Mouse (Mus musculus) kidney, adult 11 months (tissue): ENCODE data around the gene Omg.

Source experiments
- DNase-seq: peaks from one replicate; pipeline ENCODE4 v3.0.0; 2022

The Omg gene

DNA sequence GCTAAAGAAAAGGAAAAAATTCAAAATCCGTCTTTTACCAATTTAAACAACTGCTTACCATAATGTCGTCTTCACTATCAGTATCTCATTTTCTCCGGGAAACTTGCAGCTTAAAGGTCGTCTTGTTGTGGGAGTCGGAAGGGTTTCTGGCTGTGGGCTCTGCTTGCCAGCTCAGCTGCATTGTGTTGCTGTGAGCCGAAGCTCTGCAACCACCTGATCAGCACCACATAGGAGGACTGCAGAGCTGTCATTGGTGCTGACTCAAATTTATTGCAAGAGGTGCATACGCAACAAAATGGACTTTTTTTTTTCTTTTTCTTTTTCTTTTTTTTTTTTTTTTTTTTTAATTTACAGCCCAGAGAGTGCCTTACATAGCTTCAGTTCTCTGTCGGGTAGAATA lies at the start of gene Omg:
Gene Omg, minus strand, starts transcription at position 240 of the 400 bp plus-strand sequence.
- DNase-seq, result no peak

DNA sequence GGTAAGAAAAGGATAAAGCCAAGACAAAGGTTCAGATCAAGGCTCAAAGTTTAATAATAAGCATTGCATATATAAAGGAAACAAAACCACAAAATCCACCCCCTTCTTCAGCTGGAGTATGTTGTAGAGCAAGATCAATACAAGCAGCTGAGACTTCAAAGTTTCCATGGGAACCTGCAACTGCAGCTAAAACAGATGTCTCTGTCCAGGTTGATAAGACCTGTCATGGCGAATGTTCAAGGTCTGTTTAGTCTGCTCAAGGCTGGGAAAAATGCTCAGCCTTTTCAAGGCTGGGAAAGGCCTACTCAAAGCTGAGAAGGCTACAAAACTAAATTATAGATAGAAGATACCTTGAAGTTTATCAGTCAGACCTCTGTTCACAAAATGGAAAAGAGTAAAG lies 48.7 kb upstream of the Omg start:
- DNase-seq, result no peak

GRCm38 (mm10) chr11:79536293-79536692 lies 32.4 kb upstream of the Omg start:
- no peak for DNase-seq

DNA sequence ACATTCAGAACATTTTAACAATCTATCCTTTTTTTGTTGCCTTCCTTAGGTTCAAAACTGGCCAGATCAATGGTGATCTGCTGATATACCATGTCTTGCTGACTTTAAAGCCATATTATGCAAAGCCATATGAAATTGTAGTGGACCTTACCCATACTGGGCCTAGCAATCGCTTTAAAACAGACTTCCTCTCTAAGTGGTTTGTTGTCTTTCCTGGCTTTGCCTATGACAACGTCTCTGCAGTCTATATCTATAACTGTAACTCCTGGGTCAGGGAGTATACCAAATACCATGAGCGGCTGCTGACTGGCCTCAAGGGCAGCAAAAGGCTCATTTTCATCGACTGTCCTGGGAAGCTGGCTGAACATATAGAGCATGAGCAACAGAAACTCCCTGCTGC lies 31.7 kb upstream of the Omg start:
- no peak for DNase-seq

DNA sequence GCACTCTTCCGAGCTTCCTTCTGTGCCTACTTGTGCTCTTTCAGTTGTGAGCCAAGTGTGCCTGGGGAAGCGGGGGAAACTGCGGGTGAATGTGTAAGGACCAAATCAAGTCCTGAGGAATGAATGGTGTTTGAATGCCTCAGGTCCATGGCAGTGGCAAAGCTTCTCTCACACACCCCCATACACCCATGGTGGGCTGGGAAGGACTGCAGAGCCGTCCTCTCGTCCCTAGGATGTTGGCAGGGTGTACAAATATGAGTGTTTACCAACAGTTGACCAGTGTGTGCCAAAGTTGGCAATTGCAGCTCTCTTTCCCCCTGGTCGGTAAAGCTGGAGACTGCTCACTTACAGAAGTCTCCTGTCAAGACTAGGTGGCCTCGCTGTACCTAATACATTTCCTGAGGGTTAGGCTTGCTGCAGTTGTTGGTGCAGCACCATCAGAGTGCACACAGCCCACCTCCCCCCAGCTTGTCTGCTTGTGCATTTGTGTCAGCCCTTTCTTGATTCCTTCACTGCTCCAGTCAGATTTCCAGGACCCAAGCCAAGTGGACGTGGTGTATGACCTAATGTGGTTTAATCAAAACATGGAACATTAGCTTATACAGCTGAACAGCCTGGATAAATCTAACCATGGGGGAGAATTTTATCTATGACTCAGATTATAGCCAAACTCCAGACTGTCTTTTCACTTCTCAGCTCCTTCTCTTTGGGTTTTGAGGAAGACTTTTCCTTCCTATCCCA lies 30.2 kb upstream of the Omg start:
- DNase-seq, result no peak

GRCm38 (mm10) chr11:79533311-79533710 lies 29.4 kb upstream of the Omg start:
- DNase-seq, result no peak

DNA sequence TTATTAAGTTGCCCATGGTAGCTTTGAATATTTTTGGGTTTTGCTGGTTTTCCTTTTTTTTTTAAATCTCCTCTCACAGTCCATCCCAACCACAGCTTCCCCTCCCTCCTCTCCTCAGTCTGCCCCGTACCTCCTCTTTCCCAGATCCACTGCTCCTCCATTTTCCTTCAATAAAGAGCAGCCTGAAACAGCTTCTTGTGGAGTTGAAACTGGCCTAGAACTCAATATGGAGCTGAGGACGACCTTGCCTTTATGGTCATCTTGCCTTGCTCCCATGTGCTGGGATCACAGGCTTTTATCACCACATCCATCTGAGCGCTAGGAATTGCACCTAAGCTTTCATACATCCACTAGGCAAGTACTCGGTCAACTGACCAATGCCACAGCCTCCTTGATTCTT lies 27.6 kb upstream of the Omg start:
- no peak for DNase-seq

DNA sequence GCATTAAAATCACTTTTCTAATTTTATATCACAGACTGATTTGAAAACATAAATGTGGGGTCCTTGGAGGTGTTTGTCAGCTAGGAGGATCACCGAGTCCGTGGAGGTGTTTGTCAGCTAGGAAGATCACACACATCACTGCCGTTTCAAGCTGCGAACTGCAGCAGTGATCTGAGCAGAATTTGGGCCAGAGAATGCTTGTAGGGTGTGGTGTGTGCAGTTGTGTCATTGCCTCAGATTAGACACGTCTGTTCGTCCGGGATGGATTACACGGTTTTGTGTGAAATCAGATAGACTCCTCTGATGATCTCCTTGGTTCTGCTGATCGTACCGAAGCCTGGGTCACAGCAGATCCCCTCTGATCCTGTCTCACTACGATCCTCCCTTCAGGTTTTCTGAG lies 26.9 kb upstream of the Omg start:
- DNase-seq, result no peak

- DNase-seq, result no peak
Measured at GRCm38 (mm10) chr11:79530333-79530761, 26.5 kb upstream of the Omg start, which contains the start of the genes Evi2 and Evi2a. Gene Evi2 (minus strand): TSS chr11:79530589. Gene Evi2a (minus strand): TSS chr11:79530609.

DNA sequence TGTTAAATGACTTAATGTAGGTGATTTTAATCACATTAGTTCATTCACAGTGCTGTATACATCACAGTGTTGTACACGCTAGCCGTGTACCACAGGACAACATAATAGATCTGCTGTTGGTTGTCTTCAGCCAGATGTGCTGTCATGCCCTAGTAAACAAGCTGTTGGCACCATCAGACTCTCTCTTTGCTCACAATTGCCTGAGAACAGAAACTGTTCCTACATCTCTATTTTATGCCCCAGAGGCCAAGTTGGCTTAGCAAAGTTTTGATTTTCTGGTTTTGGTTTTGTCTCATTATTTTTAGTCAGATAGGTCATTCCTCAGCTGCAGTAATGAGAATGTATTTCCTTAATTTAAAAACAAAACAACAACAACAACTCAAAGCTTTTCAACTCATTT lies 25.9 kb upstream of the Omg start:
- DNase-seq, result no peak

- no peak for DNase-seq
Measured at GRCm38 (mm10) chr11:79529226-79529625, 25.3 kb upstream of the Omg start.

GRCm38 (mm10) chr11:79528601-79529000 lies 24.7 kb upstream of the Omg start:
- no peak for DNase-seq

DNA sequence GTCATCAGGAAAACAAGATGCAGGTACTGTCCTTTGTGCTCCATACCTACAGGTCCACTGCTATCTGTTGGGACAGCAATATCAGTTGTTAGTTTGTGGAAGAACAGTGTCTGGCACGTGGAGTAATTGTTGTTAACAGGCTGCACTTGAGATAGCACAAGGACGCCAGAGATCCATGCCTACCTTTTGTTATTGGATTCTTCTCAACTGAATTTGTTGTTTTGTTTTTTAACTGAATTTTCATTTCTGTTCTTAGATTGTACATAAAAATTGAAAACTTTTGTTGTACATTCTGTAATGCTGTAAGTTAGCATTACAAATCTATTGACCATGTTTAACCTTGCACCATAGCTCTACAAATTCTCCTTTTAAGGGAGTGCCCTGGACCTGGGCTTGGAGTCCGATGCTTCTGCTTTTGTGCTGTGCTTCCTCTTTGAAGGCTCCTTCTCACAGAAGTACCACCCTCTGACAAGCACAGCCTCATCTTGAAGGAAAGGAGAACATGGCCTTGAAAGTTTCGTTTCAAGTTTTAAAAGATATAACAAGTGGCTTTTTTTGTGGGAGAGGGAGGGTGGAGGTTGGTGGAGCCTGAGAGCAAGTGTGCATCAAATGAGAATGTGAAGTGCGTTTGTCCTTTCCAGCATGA lies 24.0 kb upstream of the Omg start:
- DNase-seq, result no peak

- DNase-seq, result peak; percentile 26
Measured at GRCm38 (mm10) chr11:79527015-79527738, 23.3 kb upstream of the Omg start.

DNA sequence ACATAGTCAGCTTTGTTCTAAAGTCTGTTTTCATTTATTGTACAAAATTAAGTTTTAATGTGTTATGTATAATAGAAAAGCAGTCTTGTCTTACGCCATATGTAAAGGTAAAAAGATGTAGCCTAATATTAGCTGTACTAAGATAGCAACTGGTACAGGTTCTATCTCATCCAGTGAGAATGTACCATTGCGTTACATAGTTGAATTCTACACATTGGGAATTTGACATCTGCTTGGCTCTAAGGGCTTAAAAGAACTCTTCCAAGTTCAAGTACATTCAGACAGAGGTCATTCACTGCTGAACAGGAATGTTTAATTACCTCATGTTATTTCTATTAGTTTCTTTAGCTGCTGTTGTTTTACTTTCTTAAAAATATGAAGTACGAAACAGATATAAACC lies 22.7 kb upstream of the Omg start:
- no peak for DNase-seq

- DNase-seq, result no peak
Measured at GRCm38 (mm10) chr11:79524310-79524575, 20.4 kb upstream of the Omg start.

DNA sequence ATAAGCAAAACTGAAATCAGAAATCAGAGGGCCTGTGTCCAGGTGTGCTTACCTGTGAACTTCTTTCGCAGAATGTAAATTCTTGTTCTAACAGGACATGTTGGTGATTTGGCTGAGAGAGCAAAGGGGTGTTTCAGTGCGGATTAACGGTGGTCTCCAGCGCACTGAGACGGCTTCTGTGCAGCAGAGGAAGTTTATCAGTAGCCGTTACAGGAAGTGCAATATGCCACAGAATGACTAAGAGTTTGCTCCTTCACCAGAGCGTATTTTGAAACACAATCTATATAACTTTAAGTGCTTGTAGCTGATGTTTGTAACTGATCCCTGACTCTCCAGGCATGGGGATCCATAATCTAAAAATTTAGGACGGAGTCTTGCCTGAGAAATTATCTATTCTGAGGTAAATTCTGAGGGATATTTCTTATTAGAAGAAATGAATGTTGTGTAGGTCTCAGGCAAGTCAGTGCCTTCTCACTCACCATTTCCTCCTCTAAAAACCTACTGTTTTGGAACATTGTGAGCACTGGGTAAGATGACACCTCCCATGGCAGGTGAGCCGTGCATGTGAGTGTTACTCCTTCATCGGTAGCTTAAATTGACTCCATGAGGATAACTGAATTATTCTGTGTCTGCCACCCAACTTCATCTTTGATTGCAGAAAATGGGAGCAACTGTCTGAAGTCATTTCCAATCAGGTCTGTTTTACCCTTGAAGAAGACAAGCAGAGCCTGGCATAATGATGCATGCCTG lies 19.9 kb upstream of the Omg start, which contains the start of gene Evi2b:
Gene Evi2b, minus strand, starts transcription at position 203 of the 750 bp plus-strand sequence.
- no peak for DNase-seq

GRCm38 (mm10) chr11:79522944-79523343 lies 19.1 kb upstream of the Omg start:
- no peak for DNase-seq

- no peak for DNase-seq
Measured at GRCm38 (mm10) chr11:79521930-79522329, 18.0 kb upstream of the Omg start.

- no peak for DNase-seq
Measured at GRCm38 (mm10) chr11:79520772-79521171, 16.9 kb upstream of the Omg start.

GRCm38 (mm10) chr11:79519878-79520291 lies 16.0 kb upstream of the Omg start:
- no peak for DNase-seq

DNA sequence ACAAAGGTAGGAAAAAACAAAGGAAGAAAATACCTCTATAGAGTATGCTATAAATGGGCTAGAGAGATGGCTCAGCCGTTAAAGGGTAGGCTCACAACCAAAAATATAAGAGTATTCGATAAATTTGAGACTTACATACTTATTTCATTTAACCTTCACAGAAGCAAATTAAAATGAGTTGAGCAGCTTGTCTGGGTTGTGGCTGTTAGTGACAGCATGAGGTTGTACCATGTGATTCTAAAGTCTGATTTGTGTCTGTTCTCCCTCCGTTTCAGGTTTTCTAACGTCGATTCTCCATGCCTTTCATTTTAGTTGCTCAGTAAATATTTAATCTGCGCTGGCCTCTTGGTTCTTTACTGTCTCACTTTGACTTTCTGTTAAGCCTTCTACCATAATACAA lies 15.4 kb upstream of the Omg start:
- no peak for DNase-seq

DNA sequence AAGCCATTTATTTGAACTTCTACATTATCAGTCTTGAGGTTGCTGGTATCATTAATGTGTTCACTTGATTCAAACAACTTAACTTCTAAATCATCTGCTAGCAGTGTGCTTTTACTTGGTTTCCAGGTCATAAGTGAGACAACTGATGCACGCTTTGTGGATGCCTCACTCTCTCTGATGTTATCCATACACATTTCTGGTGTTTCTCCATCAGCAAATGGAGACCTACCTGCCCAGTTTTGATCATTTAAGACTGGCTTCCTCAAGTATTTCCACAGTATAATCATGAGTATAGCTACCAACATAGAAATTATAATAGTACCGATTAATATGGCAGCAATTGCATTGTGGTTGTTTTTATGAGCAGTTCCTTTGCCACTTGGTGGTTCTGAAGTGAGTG lies 11.9 kb upstream of the Omg start:
- DNase-seq, result no peak
